Mouse (Mus musculus) stomach, postnatal 0 days (tissue): ENCODE measurements around the gene 9930104L06Rik. TPM values are rescaled to one million over a fixed set of nuclear protein-coding genes. Genes with fewer than 3 reads are reported as not detected.

Source experiments
- ATAC-seq: fragments of 200-750 bp; cut with Nextera tagmentation; 2 replicates; pipeline ENCODE4 v1.8.0; 2017; ENCODE audit not compliant: low FRiP score, low TSS enrichment
- DNase-seq: peaks from one replicate; pipeline ENCODE4 v3.0.0-alpha.2; 2016; ENCODE audit warnings: low spot score
- H3K27ac ChIP-seq: fragments of 300-500 bp; sonication (generic); replicated peaks from 2 replicates; pipeline ENCODE4 v1.5.1; 2014; ENCODE audit warnings: mild to moderate bottlenecking, control low read depth
- H3K27me3 ChIP-seq: fragments of 300-500 bp; sonication (generic); 2 replicates; pipeline ENCODE4 v1.6.1; 2014; ENCODE audit warnings: low read length; ENCODE audit not compliant: control insufficient read depth, insufficient read depth
- H3K36me3 ChIP-seq: fragments of 300-500 bp; sonication (generic); 2 replicates; pipeline ENCODE4 v1.6.1; 2014; ENCODE audit warnings: low read length, mixed read lengths; ENCODE audit not compliant: control insufficient read depth, insufficient read depth
- H3K4me1 ChIP-seq: fragments of 300-500 bp; sonication (generic); replicated peaks from 2 replicates; pipeline ENCODE4 v1.6.1; 2014; ENCODE audit warnings: antibody characterized with exemption; ENCODE audit not compliant: control insufficient read depth, insufficient read depth
- H3K4me2 ChIP-seq: fragments of 300-500 bp; sonication (generic); replicated peaks from 2 replicates; pipeline ENCODE4 v1.6.1; 2014; ENCODE audit warnings: low read depth, mild to moderate bottlenecking, control low read depth, moderate library complexity
- H3K4me3 ChIP-seq: fragments of 300-500 bp; sonication (generic); 2 replicates; pipeline ENCODE4 v1.5.1; 2014; ENCODE audit warnings: low read depth, low read length, control low read depth
- H3K9ac ChIP-seq: fragments of 300-500 bp; sonication (generic); 2 replicates; pipeline ENCODE4 v1.6.1; 2014; ENCODE audit warnings: mild to moderate bottlenecking, low read length, control low read depth, mixed read lengths
- H3K9me3 ChIP-seq: fragments of 300-500 bp; sonication (generic); 2 replicates; pipeline ENCODE4 v1.6.1; 2016; ENCODE audit warnings: low read length; ENCODE audit not compliant: control insufficient read depth
- CTCF ChIP-seq: IDR thresholded peaks from 2 replicates; pipeline ENCODE4 v1.5.1; 2016; ENCODE audit warnings: antibody characterized with exemption, low read depth, mild to moderate bottlenecking, moderate library complexity
- EP300 ChIP-seq: optimal IDR thresholded peaks from 2 replicates; pipeline ENCODE3; 2016; ENCODE audit warnings: antibody characterized with exemption
- WGBS: fragments of 180-500 bp; shearing (Covaris S2); extraction: QIAGEN DNeasy Blood & Tissue Kit; methylation state at CpG from one replicate; pipeline ENCODE4 v1.1.7; 2014; 5-methylcytosine and 5-hydroxymethylcytosine counted together
- polyA plus RNA-seq: library from polyadenylated mRNA; unstranded; fragments of >200 nt; fragmentation: Nextera tagmentation; extraction: Ambion mirVana; gene quantifications from 2 replicates; pipeline ENCODE4 v1.2.1, GENCODE M21; 2015

9930104L06Rik gene
- polyA plus RNA-seq, 1 experiment from 2014 or later, result 6.9 TPM

GRCm38 (mm10) chr4:124985671-124986602, 49.1 kb downstream of the 9930104L06Rik start, which contains the start of gene Rspo1:
TSS of gene Rspo1 (plus strand) at chr4:124986430.
- TF ChIP-seq EP300, result no peak
- no peak for TF ChIP-seq CTCF
- no peaks in the 10 kb centered on the region for H3K4me1 ChIP-seq
- peak within 1 kb of the TSS; percentile 43 for H3K4me3 ChIP-seq
- WGBS, result 2% methylated on average over 34 of the region's 62 CpGs
- peak; percentile 39 for DNase-seq
- H3K4me2 ChIP-seq, result peak within 1 kb of the TSS; percentile 65
- peak within 1 kb of the TSS; percentile 18; the same call in 1 of the 2 replicates for H3K9ac ChIP-seq
- peaks cover 16% of the 10 kb centered on the region for H3K27me3 ChIP-seq
- no peak within 1 kb of the TSS for H3K27ac ChIP-seq
- H3K9me3 ChIP-seq, result no peaks in the 10 kb centered on the region
- H3K36me3 ChIP-seq, result no peaks in the 10 kb centered on the region
- peak; percentile 19; the same call in 1 of the 2 replicates for ATAC-seq

GRCm38 (mm10) chr4:124986739-124987710, 50.2 kb downstream of the 9930104L06Rik start:
- ATAC-seq (no peak), DNase-seq (no peak)
- peak overlapping the region; percentile 18; the same call in 1 of the 2 replicates for H3K9ac ChIP-seq
- H3K9me3 ChIP-seq, result no peaks in the 10 kb centered on the region
- 4% methylated on average over 42 of the region's 51 CpGs for WGBS
- H3K4me3 ChIP-seq, result peak overlapping the region; percentile 43
- peak overlapping the region; percentile 65 for H3K4me2 ChIP-seq
- no peaks in the 10 kb centered on the region for H3K4me1 ChIP-seq
- H3K36me3 ChIP-seq, result no peaks in the 10 kb centered on the region
- no peak overlapping the region for H3K27ac ChIP-seq
- H3K27me3 ChIP-seq, result peaks cover 16% of the 10 kb centered on the region
- TF ChIP-seq EP300, result no peak
- no peak for TF ChIP-seq CTCF

GRCm38 (mm10) chr4:124987711-124988097, 50.9 kb downstream of the 9930104L06Rik start:
- Histone ChIP-seq H3K36me3 (no peaks in the 10 kb centered on the region), H3K27ac (no peak overlapping the region), H3K9me3 (no peaks in the 10 kb centered on the region), H3K4me3 (no peak overlapping the region), H3K27me3 (peaks cover 16% of the 10 kb centered on the region), H3K4me2 (no peak overlapping the region), H3K4me1 (no peaks in the 10 kb centered on the region), H3K9ac (no peak overlapping the region)
- DNase-seq (no peak), ATAC-seq (no peak)
- TF ChIP-seq CTCF (no peak), EP300 (no peak)
- 11% methylated on average over 10 of the region's 10 CpGs for WGBS

GRCm38 (mm10) chr4:124988382-124988781, 51.5 kb downstream of the 9930104L06Rik start:
- H3K9ac ChIP-seq, result no peak overlapping the region
- 31% methylated on average over 9 of the region's 9 CpGs for WGBS
- DNase-seq, result no peak
- no peaks in the 10 kb centered on the region for H3K36me3 ChIP-seq
- H3K9me3 ChIP-seq, result no peaks in the 10 kb centered on the region
- no peak overlapping the region for H3K4me3 ChIP-seq
- no peaks in the 10 kb centered on the region for H3K4me1 ChIP-seq
- H3K27me3 ChIP-seq, result peaks cover 16% of the 10 kb centered on the region
- TF ChIP-seq CTCF (no peak), EP300 (no peak)
- H3K4me2 ChIP-seq, result no peak overlapping the region
- no peak for ATAC-seq
- H3K27ac ChIP-seq, result no peak overlapping the region

- DNase-seq, result no peak
- ATAC-seq, result no peak
- Histone ChIP-seq H3K27ac (no peak overlapping the region), H3K27me3 (peaks cover 13% of the 10 kb centered on the region), H3K4me3 (no peak overlapping the region), H3K36me3 (no peaks in the 10 kb centered on the region), H3K4me1 (no peaks in the 10 kb centered on the region), H3K9me3 (no peaks in the 10 kb centered on the region), H3K9ac (no peak overlapping the region), H3K4me2 (no peak overlapping the region)
- TF ChIP-seq EP300, result no peak
- no peak for TF ChIP-seq CTCF
- WGBS, result 7% methylated on average over 20 of the region's 20 CpGs
Observed at GRCm38 (mm10) chr4:124989787-124990253, 53.0 kb downstream of the 9930104L06Rik start.
